Mouse (Mus musculus): ENCODE measurements around the gene 1700020N15Rik.
"Not testable (repeated sequence)": the region's sequence is repeated elsewhere in the genome, so short reads cannot be mapped to it uniquely, and the experiment has no call there.

Gene 1700020N15Rik

GRCm38 (mm10) chrX:69945000-69945399, at the start of gene 1700020N15Rik:
Gene 1700020N15Rik (plus strand): TSS chrX:69945300.
- not testable (repeated sequence) for DNase-seq (ENCODE audit: low spot score in 2 of 2)

GRCm38 (mm10) chrX:69976790-69977579, 31.9 kb downstream of the 1700020N15Rik start:
- no peak for DNase-seq (ENCODE audit: low spot score in 2 of 2)
